Mouse (Mus musculus) embryonic stem cell, embryonic (primary cell): Measurements from ENCODE around the gene Usp47.

Source experiments
- CTCF ChIA-PET, 4 experiments: fragments of 300-600 bp in 2 of 4; fragments of 350-600 bp in 2 of 4; sonication (Branson Sonifier 250); formaldehyde crosslinking; loops; one replicate each; lab custom pipeline; 2022; ENCODE audit warnings: inconsistent platforms in 2 of 4; lab: Charles Lee
- POLR2A ChIA-PET, 4 experiments: fragments of 300-600 bp in 2 of 4; fragments of 350-600 bp in 2 of 4; sonication (Branson Sonifier 250); formaldehyde crosslinking; loops; one replicate each; lab custom pipeline; 2022; ENCODE audit warnings: antibody characterized with exemption in 4 of 4, inconsistent platforms in 1 of 4; lab: Charles Lee

Usp47 gene

GRCm38 (mm10) chr7:112102933-112103332, 79.6 kb downstream of the Usp47 start:
- CTCF ChIA-PET = interaction anchor here in 1 of 4 experiments (1.0 kb wide), 1 partner anchor 10 kb away, joined by 3 read pairs; no protein-coding TSS in a partner anchor

GRCm38 (mm10) chr7:112103816-112104215, 80.5 kb downstream of the Usp47 start:
- POLR2A ChIA-PET = interaction anchor here in 1 of 4 experiments (1.2 kb wide), 1 partner anchor 28 kb away, joined by 3 read pairs; no protein-coding TSS in a partner anchor
- CTCF ChIA-PET = interaction anchor here in 1 of 4 experiments (1.0 kb wide), 1 partner anchor 9 kb away, joined by 3 read pairs; no protein-coding TSS in a partner anchor

More at GRCm38 (mm10) chr7:112102933-112103332, 79.6 kb downstream of the Usp47 start:
- POLR2A ChIA-PET = no interaction called here

- CTCF ChIA-PET = interaction anchor here in 1 of 4 experiments (1.8 kb wide), 1 partner anchor 23 kb away, joined by 5 read pairs; no protein-coding TSS in a partner anchor
- POLR2A ChIA-PET = interaction anchor here in 1 of 4 experiments (1.6 kb wide), 1 partner anchor 7 kb away, joined by 3 read pairs; no protein-coding TSS in a partner anchor
Measured at GRCm38 (mm10) chr7:112108757-112109156, 85.5 kb downstream of the Usp47 start.

- ChIA-PET CTCF (interaction anchor here in 2 of 4 experiments (0.8 to 1.1 kb wide), 3 partner anchors 69 to 258 kb away, joined by 3 to 5 read pairs (median 4); no protein-coding TSS in a partner anchor), POLR2A (interaction anchor here in 3 of 4 experiments (0.7 to 1.5 kb wide), 10 partner anchors 10 to 1258 kb away, joined by 3 to 9 read pairs (median 3); partner anchors contain the start of gene Btbd10 (in 1 of the 3))
Measured at GRCm38 (mm10) chr7:112110638-112111372, 87.5 kb downstream of the Usp47 start.

- POLR2A ChIA-PET = no interaction called here
- CTCF ChIA-PET = no interaction called here
Measured at GRCm38 (mm10) chr7:112117501-112117900, 94.2 kb downstream of the Usp47 start.

- POLR2A ChIA-PET = no interaction called here
- CTCF ChIA-PET = no interaction called here
Measured at GRCm38 (mm10) chr7:112118086-112118485, 94.8 kb downstream of the Usp47 start.

- ChIA-PET CTCF (interaction anchor here in 2 of 4 experiments (0.6 to 1.6 kb wide), 2 partner anchors 61 to 1086 kb away, joined by 4 to 6 read pairs; no protein-coding TSS in a partner anchor), POLR2A (interaction anchor here in 2 of 4 experiments (0.6 to 0.7 kb wide), 2 partner anchors 11 to 19 kb away, joined by 3 read pairs; no protein-coding TSS in a partner anchor)
Measured at GRCm38 (mm10) chr7:112119248-112119647, 95.9 kb downstream of the Usp47 start.

- ChIA-PET POLR2A (interaction anchor here in 2 of 4 experiments (1.1 to 1.4 kb wide), 2 partner anchors 11 kb away, joined by 3 read pairs; no protein-coding TSS in a partner anchor), CTCF (interaction anchor here in 1 of 4 experiments (1.6 kb wide), 1 partner anchor 59 kb away, joined by 6 read pairs; no protein-coding TSS in a partner anchor)
Measured at GRCm38 (mm10) chr7:112120861-112121810, 97.8 kb downstream of the Usp47 start.

- CTCF ChIA-PET = interaction anchor here in 1 of 4 experiments (0.6 kb wide), 1 partner anchor 56 kb away, joined by 5 read pairs; no protein-coding TSS in a partner anchor
- POLR2A ChIA-PET = interaction anchor here in 1 of 4 experiments (0.8 kb wide), 2 partner anchors 12 to 17 kb away, joined by 3 read pairs; no protein-coding TSS in a partner anchor
Measured at GRCm38 (mm10) chr7:112121866-112122500, 98.7 kb downstream of the Usp47 start.

- ChIA-PET POLR2A (no interaction called here), CTCF (no interaction called here)
Measured at GRCm38 (mm10) chr7:112123612-112124011, 100.3 kb downstream of the Usp47 start.

- ChIA-PET CTCF (interaction anchor here in 1 of 4 experiments (0.6 kb wide), 1 partner anchor 58 kb away, joined by 5 read pairs; no protein-coding TSS in a partner anchor), POLR2A (no interaction called here)
Measured at GRCm38 (mm10) chr7:112125625-112126260, 102.4 kb downstream of the Usp47 start.

- ChIA-PET CTCF (interaction anchor here in 1 of 4 experiments (0.6 kb wide), 1 partner anchor 1496 kb away, joined by 5 read pairs; no protein-coding TSS in a partner anchor), POLR2A (interaction anchor here in 1 of 4 experiments (0.7 kb wide), 2 partner anchors 15 to 1511 kb away, joined by 3 read pairs; no protein-coding TSS in a partner anchor)
Measured at GRCm38 (mm10) chr7:112127085-112127637, 103.9 kb downstream of the Usp47 start.

- POLR2A ChIA-PET = interaction anchor here in 1 of 4 experiments (1.0 kb wide), 1 partner anchor 11 kb away, joined by 6 read pairs; no protein-coding TSS in a partner anchor
- CTCF ChIA-PET = no interaction called here
Measured at GRCm38 (mm10) chr7:112127954-112128353, 104.7 kb downstream of the Usp47 start.

- ChIA-PET CTCF (interaction anchor here in 2 of 4 experiments (0.6 kb wide), 3 partner anchors 51 to 264 kb away, joined by 3 to 4 read pairs (median 3); no protein-coding TSS in a partner anchor), POLR2A (interaction anchor here in 1 of 4 experiments (1.0 kb wide), 1 partner anchor 10 kb away, joined by 6 read pairs; no protein-coding TSS in a partner anchor)
Measured at GRCm38 (mm10) chr7:112128810-112129209, 105.5 kb downstream of the Usp47 start.

- CTCF ChIA-PET = interaction anchor here in 1 of 4 experiments (2.1 kb wide), 1 partner anchor 29 kb away, joined by 5 read pairs; the partner anchor contains the start of gene Dkk3
- POLR2A ChIA-PET = no interaction called here
Measured at GRCm38 (mm10) chr7:112129851-112130250, 106.5 kb downstream of the Usp47 start.

GRCm38 (mm10) chr7:112130660-112131059, 107.4 kb downstream of the Usp47 start:
- CTCF ChIA-PET = interaction anchor here in 2 of 4 experiments (0.7 to 2.1 kb wide), 2 partner anchors 28 to 165 kb away, joined by 3 to 5 read pairs; partner anchors contain the start of gene Dkk3 (in 1 of the 2)
- POLR2A ChIA-PET = interaction anchor here in 2 of 4 experiments (0.5 to 0.7 kb wide), 3 partner anchors 11 to 20 kb away, joined by 3 read pairs; no protein-coding TSS in a partner anchor
